Mouse (Mus musculus) lung, postnatal 0 days (tissue): ENCODE data around the gene Mgat5. TPM values are rescaled to one million over a fixed set of nuclear protein-coding genes. Genes with fewer than 3 reads are reported as not detected.

Experiments used
- ATAC-seq: fragments of 200-750 bp; cut with Nextera tagmentation; 2 replicates; pipeline ENCODE4 v1.8.0; 2017; ENCODE audit warnings: moderate library complexity
- DNase-seq: peaks from one replicate; pipeline ENCODE4 v3.0.0-alpha.2; 2016; ENCODE audit warnings: low spot score
- H3K27ac ChIP-seq: fragments of 300-500 bp; sonication (generic); 2 replicates; pipeline ENCODE4 v1.5.1; 2014; ENCODE audit warnings: antibody characterized with exemption, mild to moderate bottlenecking, low read length, mixed read lengths
- H3K27me3 ChIP-seq: fragments of 300-500 bp; sonication (generic); replicated peaks from 2 replicates; pipeline ENCODE4 v1.6.1; 2014; ENCODE audit warnings: low read length, mixed read lengths; ENCODE audit not compliant: insufficient read depth
- H3K36me3 ChIP-seq: fragments of 300-500 bp; sonication (generic); 2 replicates; pipeline ENCODE4 v1.6.1; 2014; ENCODE audit warnings: low read length, mixed read lengths; ENCODE audit not compliant: insufficient read depth
- H3K4me1 ChIP-seq: fragments of 300-500 bp; sonication (generic); 2 replicates; pipeline ENCODE4 v1.6.1; 2014; ENCODE audit warnings: antibody characterized with exemption, low read depth, low read length, mixed read lengths; ENCODE audit not compliant: insufficient read depth
- H3K4me2 ChIP-seq: fragments of 300-500 bp; sonication (generic); replicated peaks from 2 replicates; pipeline ENCODE4 v1.6.1; 2014; ENCODE audit warnings: low read depth, mild to moderate bottlenecking, low read length, moderate library complexity, mixed read lengths
- H3K4me3 ChIP-seq: fragments of 300-500 bp; sonication (generic); 2 replicates; pipeline ENCODE4 v1.5.1; 2014; ENCODE audit warnings: low read depth, low read length
- H3K9ac ChIP-seq: fragments of 300-500 bp; sonication (generic); replicated peaks from 2 replicates; pipeline ENCODE4 v1.6.1; 2014; ENCODE audit warnings: low read depth, mild to moderate bottlenecking
- H3K9me3 ChIP-seq: fragments of 300-500 bp; sonication (generic); 2 replicates; pipeline ENCODE4 v1.6.1; 2016; ENCODE audit warnings: low read length, mixed read lengths
- CTCF ChIP-seq: IDR thresholded peaks from 2 replicates; pipeline ENCODE4 v1.5.1; 2016; ENCODE audit warnings: antibody characterized with exemption, mild to moderate bottlenecking
- EP300 ChIP-seq: IDR thresholded peaks from 2 replicates; pipeline ENCODE4 v1.6.1; 2016; ENCODE audit warnings: antibody characterized with exemption, mild to moderate bottlenecking, control low read depth
- WGBS: fragments of 180-500 bp; shearing (Covaris S2); extraction: QIAGEN DNeasy Blood & Tissue Kit; methylation state at CpG from one replicate; pipeline ENCODE4 v1.1.7; 2014; 5-methylcytosine and 5-hydroxymethylcytosine counted together
- polyA plus RNA-seq: library from polyadenylated mRNA; unstranded; fragments of >200 nt; fragmentation: Nextera tagmentation; extraction: Ambion mirVana; gene quantifications from 2 replicates; pipeline ENCODE4 v1.2.1, GENCODE M21; 2015

Mgat5 gene
- polyA plus RNA-seq, 1 experiment from 2014 or later = 3.5 TPM

GRCm38 (mm10) chr1:127325601-127326198 lies 120.9 kb downstream of the Mgat5 start:
- 72% methylated on average over 8 of the region's 8 CpGs for WGBS

GRCm38 (mm10) chr1:127327773-127328172 lies 123.0 kb downstream of the Mgat5 start:
- Histone ChIP-seq H3K9ac (no peak overlapping the region), H3K27ac (no peak overlapping the region), H3K36me3 (no peaks in the 10 kb centered on the region), H3K4me1 (no peaks in the 10 kb centered on the region), H3K27me3 (no peaks in the 10 kb centered on the region), H3K4me3 (no peak overlapping the region), H3K9me3 (no peaks in the 10 kb centered on the region), H3K4me2 (no peak overlapping the region)
- 77% methylated on average over 6 of the region's 6 CpGs for WGBS
- DNase-seq = no peak
- TF ChIP-seq CTCF (no peak), EP300 (no peak)
- no peak for ATAC-seq

More at GRCm38 (mm10) chr1:127325601-127326198, 120.9 kb downstream of the Mgat5 start:
- Histone ChIP-seq H3K4me3 (no peak overlapping the region), H3K27me3 (no peaks in the 10 kb centered on the region), H3K4me2 (no peak overlapping the region), H3K9me3 (no peaks in the 10 kb centered on the region), H3K27ac (no peak overlapping the region), H3K36me3 (no peaks in the 10 kb centered on the region), H3K4me1 (no peaks in the 10 kb centered on the region), H3K9ac (no peak overlapping the region)
- ATAC-seq (no peak), DNase-seq (no peak)
- no peak for TF ChIP-seq EP300
- no peak for TF ChIP-seq CTCF

- no peaks in the 10 kb centered on the region for H3K36me3 ChIP-seq
- no peaks in the 10 kb centered on the region for H3K4me1 ChIP-seq
- H3K4me3 ChIP-seq = no peak overlapping the region
- 61% methylated on average over 5 of the region's 5 CpGs for WGBS
- H3K9me3 ChIP-seq = no peaks in the 10 kb centered on the region
- ATAC-seq (no peak), DNase-seq (no peak)
- no peak overlapping the region for H3K4me2 ChIP-seq
- H3K27me3 ChIP-seq = no peaks in the 10 kb centered on the region
- H3K27ac ChIP-seq = no peak overlapping the region
- no peak for TF ChIP-seq EP300
- no peak for TF ChIP-seq CTCF
- no peak overlapping the region for H3K9ac ChIP-seq
Observed at GRCm38 (mm10) chr1:127328354-127328875, 123.6 kb downstream of the Mgat5 start.

GRCm38 (mm10) chr1:127329810-127330209 lies 125.0 kb downstream of the Mgat5 start:
- no peak; the same call in 1 of the 2 replicates for ATAC-seq
- WGBS = 83% methylated on average over 6 of the region's 6 CpGs
- no peak for TF ChIP-seq CTCF
- TF ChIP-seq EP300 = no peak

DNA sequence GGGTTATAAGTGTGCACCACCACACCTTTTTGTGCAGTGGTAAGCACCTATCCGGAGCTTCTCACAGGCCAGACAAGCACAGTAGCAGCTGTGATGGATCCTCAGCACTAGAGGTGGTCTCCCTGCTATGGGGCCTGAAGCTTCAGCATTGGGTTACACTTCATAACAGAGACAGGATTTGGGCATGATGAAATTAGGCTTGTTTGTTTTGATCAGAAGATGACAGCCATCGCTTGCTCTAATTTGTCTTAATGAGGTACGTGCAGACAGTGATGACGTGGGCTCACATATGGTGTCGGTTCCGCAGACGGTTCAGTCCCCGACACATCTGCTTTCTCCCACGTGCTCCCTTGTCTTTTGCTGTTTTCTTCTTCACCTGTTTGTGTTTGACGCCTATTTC lies 132.9 kb downstream of the Mgat5 start:
- H3K9me3 ChIP-seq = no peaks in the 10 kb centered on the region
- H3K4me3 ChIP-seq = no peak overlapping the region
- TF ChIP-seq CTCF = no peak
- no peak for TF ChIP-seq EP300
- DNase-seq (no peak), ATAC-seq (no peak)
- no peak overlapping the region for H3K4me2 ChIP-seq
- no peaks in the 10 kb centered on the region for H3K36me3 ChIP-seq
- 67% methylated on average over 10 of the region's 10 CpGs for WGBS
- H3K4me1 ChIP-seq = no peaks in the 10 kb centered on the region; the same call in 1 of the 2 replicates
- H3K27ac ChIP-seq = no peak overlapping the region
- H3K9ac ChIP-seq = no peak overlapping the region
- H3K27me3 ChIP-seq = no peaks in the 10 kb centered on the region

More at GRCm38 (mm10) chr1:127329810-127330209, 125.0 kb downstream of the Mgat5 start:
- Histone ChIP-seq H3K4me2 (no peak overlapping the region), H3K4me1 (no peaks in the 10 kb centered on the region), H3K36me3 (no peaks in the 10 kb centered on the region), H3K27ac (no peak overlapping the region), H3K9ac (no peak overlapping the region), H3K9me3 (no peaks in the 10 kb centered on the region), H3K27me3 (no peaks in the 10 kb centered on the region), H3K4me3 (no peak overlapping the region)
- DNase-seq = no peak

- no peak overlapping the region for H3K9ac ChIP-seq
- 46% methylated on average over 9 of the region's 9 CpGs for WGBS
- H3K27me3 ChIP-seq = no peaks in the 10 kb centered on the region
- H3K9me3 ChIP-seq = no peaks in the 10 kb centered on the region
- H3K4me1 ChIP-seq = no peaks in the 10 kb centered on the region; the same call in 1 of the 2 replicates
- no peak for TF ChIP-seq CTCF
- no peak for TF ChIP-seq EP300
- H3K27ac ChIP-seq = no peak overlapping the region
- no peak overlapping the region for H3K4me2 ChIP-seq
- no peaks in the 10 kb centered on the region for H3K36me3 ChIP-seq
- ATAC-seq (0 out of 2 replicates have a peak, but pooled peaks have one; percentile 17), DNase-seq (no peak)
- no peak overlapping the region for H3K4me3 ChIP-seq
Observed at GRCm38 (mm10) chr1:127338833-127339487, 134.1 kb downstream of the Mgat5 start.
